Mouse (Mus musculus) heart, embryonic 12.5 days (tissue): Measurements from ENCODE around the gene Ap3m1. TPM values are rescaled to one million over a fixed set of nuclear protein-coding genes. Genes with fewer than 3 reads are reported as not detected.

Experiments used
- polyA plus RNA-seq: library from polyadenylated mRNA; unstranded; fragments of >200 nt; fragmentation: Nextera tagmentation; extraction: Ambion mirVana; gene quantifications from 2 replicates; pipeline ENCODE4 v1.2.1, GENCODE M21; 2016

The Ap3m1 gene
- polyA plus RNA-seq, 1 experiment from 2014 or later = 71.5 TPM

Other genes with a start within 250 kb of the Ap3m1 start
- gene Plau, start 215.8 kb downstream of the Ap3m1 start, polyA plus RNA-seq = 0.77 and 1.1 TPM in 2 replicates
- gene Vcl, start 123.1 kb downstream of the Ap3m1 start, polyA plus RNA-seq = 108 and 115 TPM in 2 replicates
- gene Adk, start 66 bp upstream of the Ap3m1 start, polyA plus RNA-seq = 257 and 273 TPM in 2 replicates